Mouse (Mus musculus) adrenal gland, adult (tissue): ENCODE data around the gene Piwil1.
A peak's percentile ranks its signal among the peaks of the same experiment; 100 is the strongest.

ENCODE experiments used
- DNase-seq, 2 experiments: peaks; one replicate each; pipeline ENCODE4 v3.0.0; 2022 to 2023; ENCODE audit warnings: low spot score in 1 of 2; ENCODE audit not compliant: inconsistent age in 2 of 2

Gene Piwil1

GRCm38 (mm10) chr5:128702224-128702623 is at the start of gene Piwil1:
Piwil1 (plus strand) TSS chr5:128702524.
- no peak for DNase-seq

- no peak for DNase-seq
Measured at GRCm38 (mm10) chr5:128656496-128657135, 45.7 kb upstream of the Piwil1 start.

- DNase-seq, result no peak
Measured at GRCm38 (mm10) chr5:128660101-128660500, 42.2 kb upstream of the Piwil1 start.

GRCm38 (mm10) chr5:128662881-128663280 is 39.4 kb upstream of the Piwil1 start:
- DNase-seq, result no peak

GRCm38 (mm10) chr5:128663976-128664375 is 38.3 kb upstream of the Piwil1 start:
- no peak for DNase-seq

- peak; percentile 8 to 64 for DNase-seq
Measured at GRCm38 (mm10) chr5:128665045-128665444, 37.3 kb upstream of the Piwil1 start.

GRCm38 (mm10) chr5:128667303-128667702 is 35.0 kb upstream of the Piwil1 start:
- no peak for DNase-seq

GRCm38 (mm10) chr5:128674124-128674523 is 28.2 kb upstream of the Piwil1 start:
- no peak for DNase-seq

- DNase-seq, result no peak
Measured at GRCm38 (mm10) chr5:128677373-128677772, 25.0 kb upstream of the Piwil1 start.

GRCm38 (mm10) chr5:128677861-128678260 is 24.5 kb upstream of the Piwil1 start:
- no peak for DNase-seq

GRCm38 (mm10) chr5:128681456-128681855 is 20.9 kb upstream of the Piwil1 start:
- peak; percentile 20 to 52 for DNase-seq

- DNase-seq, result no peak
Measured at GRCm38 (mm10) chr5:128684192-128684591, 18.1 kb upstream of the Piwil1 start.

GRCm38 (mm10) chr5:128684621-128685020 is 17.7 kb upstream of the Piwil1 start:
- no peak for DNase-seq

- no peak for DNase-seq
Measured at GRCm38 (mm10) chr5:128687139-128687538, 15.2 kb upstream of the Piwil1 start.

GRCm38 (mm10) chr5:128694107-128694506 is 8.2 kb upstream of the Piwil1 start:
- no peak for DNase-seq

- peak; percentile 56 to 77 for DNase-seq
Measured at GRCm38 (mm10) chr5:128694611-128695325, 7.6 kb upstream of the Piwil1 start.

- DNase-seq, result no peak
Measured at GRCm38 (mm10) chr5:128696824-128697223, 5.5 kb upstream of the Piwil1 start.

- DNase-seq, result no peak
Measured at GRCm38 (mm10) chr5:128700716-128701115, 1.6 kb upstream of the Piwil1 start.

GRCm38 (mm10) chr5:128703688-128704087 is 1.4 kb downstream of the Piwil1 start:
- DNase-seq, result no peak

- DNase-seq, result no peak
Measured at GRCm38 (mm10) chr5:128704134-128704904, 2.0 kb downstream of the Piwil1 start.

GRCm38 (mm10) chr5:128706467-128706866 is 4.1 kb downstream of the Piwil1 start:
- DNase-seq, result no peak

- no peak for DNase-seq
Measured at GRCm38 (mm10) chr5:128707271-128707670, 4.9 kb downstream of the Piwil1 start.
